Mouse (Mus musculus): ENCODE measurements at regions not wholly inside any gene's neighbourhood (a gene's known extent, or its start where the extent isn't known, plus 50 kb on each side); places are given as distances from the start of the nearest gene placed in this dataset.
A peak's percentile ranks its signal among the peaks of the same experiment; 100 is the strongest.

GRCm38 (mm10) chr13:84754821-84755725, 434.1 kb upstream of the Ccnh start:
- ATAC-seq = no peak
- Histone ChIP-seq H3K4me1 (replicated peaks; ENCODE audit: control insufficient read depth, insufficient read depth, low read length) (peaks cover 26% of the 10 kb centered on the region), H3K4me3 (replicated peaks; ENCODE audit: low read length) (no peak overlapping the region), H3K9ac (replicated peaks; ENCODE audit: low read depth, low read length) (peak overlapping the region; percentile 52), H3K4me2 (ENCODE audit: low read length) (peak overlapping the region; percentile 36), H3K9me3 (ENCODE audit: control insufficient read depth, low read length) (no peaks in the 10 kb centered on the region), H3K36me3 (ENCODE audit: control insufficient read depth, insufficient read depth) (no peaks in the 10 kb centered on the region), H3K27me3 (replicated peaks; ENCODE audit: control insufficient read depth, insufficient read depth, low read length) (no peaks in the 10 kb centered on the region), H3K27ac (ENCODE audit: low read length) (peak overlapping the region; percentile 93)
- 37% methylated on average over 8 of the region's 8 CpGs for WGBS

- Histone ChIP-seq H3K4me3 (replicated peaks; ENCODE audit: low read length) (0 out of 2 replicates have a peak overlapping the region, but pooled peaks have one; percentile 17), H3K9me3 (ENCODE audit: control insufficient read depth, low read length) (no peaks in the 10 kb centered on the region), H3K27ac (ENCODE audit: low read length) (peak overlapping the region; percentile 92), H3K9ac (replicated peaks; ENCODE audit: low read depth, low read length) (peak overlapping the region; percentile 61), H3K27me3 (replicated peaks; ENCODE audit: control insufficient read depth, insufficient read depth, low read length) (no peaks in the 10 kb centered on the region), H3K4me2 (ENCODE audit: low read length) (peak overlapping the region; percentile 44), H3K36me3 (ENCODE audit: control insufficient read depth, insufficient read depth) (no peaks in the 10 kb centered on the region), H3K4me1 (replicated peaks; ENCODE audit: control insufficient read depth, insufficient read depth, low read length) (peaks cover 28% of the 10 kb centered on the region)
- no peak for ATAC-seq
- 31% methylated on average over 6 of the region's 6 CpGs for WGBS
Measured at GRCm38 (mm10) chr13:84756796-84757335, 432.3 kb upstream of the Ccnh start.

- H3K4me3 ChIP-seq (replicated peaks; ENCODE audit: low read length) = no peak overlapping the region; the same call in 1 of the 2 replicates
- H3K4me2 ChIP-seq (ENCODE audit: low read length) = peak overlapping the region; percentile 50
- no peaks in the 10 kb centered on the region for H3K9me3 ChIP-seq (ENCODE audit: control insufficient read depth, low read length)
- ATAC-seq = peak; percentile 53
- peaks cover 26% of the 10 kb centered on the region for H3K4me1 ChIP-seq (replicated peaks; ENCODE audit: control insufficient read depth, insufficient read depth, low read length)
- 10% methylated on average over 10 of the region's 10 CpGs for WGBS
- H3K27ac ChIP-seq (ENCODE audit: low read length) = peak overlapping the region; percentile 97
- H3K36me3 ChIP-seq (ENCODE audit: control insufficient read depth, insufficient read depth) = no peaks in the 10 kb centered on the region
- peak overlapping the region; percentile 63 for H3K9ac ChIP-seq (replicated peaks; ENCODE audit: low read depth, low read length)
- H3K27me3 ChIP-seq (replicated peaks; ENCODE audit: control insufficient read depth, insufficient read depth, low read length) = no peaks in the 10 kb centered on the region
Measured at GRCm38 (mm10) chr13:84757896-84758567, 431.2 kb upstream of the Ccnh start.

GRCm38 (mm10) chr13:84758568-84758900, 430.7 kb upstream of the Ccnh start:
- H3K9me3 ChIP-seq (ENCODE audit: control insufficient read depth, low read length) = no peaks in the 10 kb centered on the region
- H3K27me3 ChIP-seq (replicated peaks; ENCODE audit: control insufficient read depth, insufficient read depth, low read length) = no peaks in the 10 kb centered on the region
- H3K27ac ChIP-seq (ENCODE audit: low read length) = peak overlapping the region; percentile 97
- H3K4me2 ChIP-seq (ENCODE audit: low read length) = peak overlapping the region; percentile 50
- 0% methylated on average over 6 of the region's 6 CpGs for WGBS
- ATAC-seq = peak; percentile 95
- H3K4me1 ChIP-seq (replicated peaks; ENCODE audit: control insufficient read depth, insufficient read depth, low read length) = peaks cover 26% of the 10 kb centered on the region
- H3K4me3 ChIP-seq (replicated peaks; ENCODE audit: low read length) = no peak overlapping the region; the same call in 1 of the 2 replicates
- H3K9ac ChIP-seq (replicated peaks; ENCODE audit: low read depth, low read length) = peak overlapping the region; percentile 63
- no peaks in the 10 kb centered on the region for H3K36me3 ChIP-seq (ENCODE audit: control insufficient read depth, insufficient read depth)

DNA sequence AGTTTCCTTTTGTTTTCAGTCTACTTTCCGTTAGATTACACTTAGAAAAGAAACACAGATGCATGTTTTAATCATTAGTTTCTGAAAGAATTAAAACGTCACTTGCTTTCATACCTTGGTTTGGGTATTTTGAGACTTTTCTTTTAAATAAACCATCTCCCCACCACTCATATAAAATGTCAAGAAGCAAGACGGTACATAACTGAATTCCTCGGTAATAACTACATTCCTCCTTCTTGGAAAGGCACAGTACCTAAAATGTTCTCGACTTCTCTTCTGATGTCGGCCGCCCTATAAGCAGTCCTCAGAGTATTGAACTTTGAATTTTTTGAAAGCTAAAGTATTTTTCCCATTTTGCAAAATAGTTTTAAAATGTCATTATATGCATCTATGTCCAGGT, 430.1 kb upstream of the Ccnh start:
- 35% methylated on average over 7 of the region's 7 CpGs for WGBS
- ATAC-seq = no peak
- H3K27ac ChIP-seq (ENCODE audit: low read length) = peak overlapping the region; percentile 72
- no peaks in the 10 kb centered on the region for H3K27me3 ChIP-seq (replicated peaks; ENCODE audit: control insufficient read depth, insufficient read depth, low read length)
- H3K4me1 ChIP-seq (replicated peaks; ENCODE audit: control insufficient read depth, insufficient read depth, low read length) = peaks cover 22% of the 10 kb centered on the region
- H3K9me3 ChIP-seq (ENCODE audit: control insufficient read depth, low read length) = no peaks in the 10 kb centered on the region
- H3K9ac ChIP-seq (replicated peaks; ENCODE audit: low read depth, low read length) = peak overlapping the region; percentile 42; the same call in 1 of the 2 replicates
- peak overlapping the region; percentile 30; the same call in 1 of the 2 replicates for H3K4me2 ChIP-seq (ENCODE audit: low read length)
- H3K36me3 ChIP-seq (ENCODE audit: control insufficient read depth, insufficient read depth) = no peaks in the 10 kb centered on the region
- H3K4me3 ChIP-seq (replicated peaks; ENCODE audit: low read length) = no peak overlapping the region

DNA sequence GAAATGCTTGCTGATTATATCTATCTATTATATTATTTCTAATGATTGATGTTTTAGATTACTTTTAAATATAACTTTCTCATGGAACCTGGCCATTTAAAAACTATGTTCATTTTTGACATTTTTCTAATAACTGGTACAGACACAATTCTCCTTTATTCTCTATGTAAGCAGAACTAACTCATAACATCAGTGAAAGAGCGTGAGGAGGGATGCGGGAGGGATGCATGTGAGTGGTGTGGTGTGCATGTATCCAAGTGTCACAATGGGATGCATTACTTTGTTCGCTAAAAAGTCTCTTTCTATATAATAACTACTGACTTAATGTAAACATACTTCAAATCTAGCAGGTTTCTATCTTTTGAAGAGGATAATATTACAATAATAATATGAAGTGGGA, 428.7 kb upstream of the Ccnh start:
- WGBS = 34% methylated on average over 3 of the region's 3 CpGs
- no peak for ATAC-seq
- H3K9ac ChIP-seq (replicated peaks; ENCODE audit: low read depth, low read length) = no peak overlapping the region
- H3K9me3 ChIP-seq (ENCODE audit: control insufficient read depth, low read length) = no peaks in the 10 kb centered on the region
- H3K27me3 ChIP-seq (replicated peaks; ENCODE audit: control insufficient read depth, insufficient read depth, low read length) = no peaks in the 10 kb centered on the region
- peak overlapping the region; percentile 78 for H3K27ac ChIP-seq (ENCODE audit: low read length)
- H3K4me2 ChIP-seq (ENCODE audit: low read length) = peak overlapping the region; percentile 25; the same call in 1 of the 2 replicates
- no peaks in the 10 kb centered on the region for H3K36me3 ChIP-seq (ENCODE audit: control insufficient read depth, insufficient read depth)
- no peak overlapping the region for H3K4me3 ChIP-seq (replicated peaks; ENCODE audit: low read length)
- H3K4me1 ChIP-seq (replicated peaks; ENCODE audit: control insufficient read depth, insufficient read depth, low read length) = peaks cover 11% of the 10 kb centered on the region

GRCm38 (mm10) chr13:84760978-84761377, 428.2 kb upstream of the Ccnh start:
- peak; percentile 30; the same call in 1 of the 2 replicates for ATAC-seq
- Histone ChIP-seq H3K9me3 (ENCODE audit: control insufficient read depth, low read length) (no peaks in the 10 kb centered on the region), H3K27me3 (replicated peaks; ENCODE audit: control insufficient read depth, insufficient read depth, low read length) (no peaks in the 10 kb centered on the region), H3K4me1 (replicated peaks; ENCODE audit: control insufficient read depth, insufficient read depth, low read length) (peaks cover 10% of the 10 kb centered on the region), H3K4me3 (replicated peaks; ENCODE audit: low read length) (no peak overlapping the region), H3K4me2 (ENCODE audit: low read length) (peak overlapping the region; percentile 33), H3K27ac (ENCODE audit: low read length) (peak overlapping the region; percentile 85), H3K9ac (replicated peaks; ENCODE audit: low read depth, low read length) (no peak overlapping the region), H3K36me3 (ENCODE audit: control insufficient read depth, insufficient read depth) (no peaks in the 10 kb centered on the region)
- 23% methylated on average over 8 of the region's 8 CpGs for WGBS

- WGBS = 28% methylated on average over 4 of the region's 4 CpGs
- no peak overlapping the region for H3K4me3 ChIP-seq (replicated peaks; ENCODE audit: low read length)
- H3K9ac ChIP-seq (replicated peaks; ENCODE audit: low read depth, low read length) = no peak overlapping the region
- H3K36me3 ChIP-seq (ENCODE audit: control insufficient read depth, insufficient read depth) = no peaks in the 10 kb centered on the region
- peak overlapping the region; percentile 22; the same call in 1 of the 2 replicates for H3K4me2 ChIP-seq (ENCODE audit: low read length)
- H3K9me3 ChIP-seq (ENCODE audit: control insufficient read depth, low read length) = no peaks in the 10 kb centered on the region
- no peak for ATAC-seq
- no peaks in the 10 kb centered on the region for H3K27me3 ChIP-seq (replicated peaks; ENCODE audit: control insufficient read depth, insufficient read depth, low read length)
- H3K27ac ChIP-seq (ENCODE audit: low read length) = peak overlapping the region; percentile 86
- peaks cover 10% of the 10 kb centered on the region for H3K4me1 ChIP-seq (replicated peaks; ENCODE audit: control insufficient read depth, insufficient read depth, low read length)
Measured at GRCm38 (mm10) chr13:84761821-84762220, 427.4 kb upstream of the Ccnh start.

DNA sequence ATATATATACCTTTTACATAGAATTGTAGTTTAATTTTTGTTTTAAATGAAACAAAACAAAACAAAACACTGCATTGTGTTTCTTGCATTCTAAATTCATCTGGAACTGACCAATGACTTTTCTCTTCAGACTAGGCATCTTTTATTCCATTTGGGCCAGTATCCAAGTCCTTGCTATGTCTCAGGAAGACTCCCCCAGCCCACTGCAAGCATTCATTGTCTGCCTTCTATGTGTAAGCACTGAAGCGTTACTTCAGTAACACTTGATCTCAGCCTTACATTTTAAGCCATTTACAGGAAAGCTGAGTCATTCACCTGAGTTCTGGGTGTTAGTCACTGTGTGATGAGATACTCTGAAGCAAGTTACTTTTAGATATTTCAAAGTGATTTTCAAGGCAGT, 425.3 kb upstream of the Ccnh start:
- Histone ChIP-seq H3K4me1 (replicated peaks; ENCODE audit: control insufficient read depth, insufficient read depth, low read length) (peaks cover 3% of the 10 kb centered on the region; the same call in 1 of the 2 replicates), H3K9me3 (ENCODE audit: control insufficient read depth, low read length) (no peaks in the 10 kb centered on the region), H3K4me3 (replicated peaks; ENCODE audit: low read length) (no peak overlapping the region), H3K27ac (ENCODE audit: low read length) (peak overlapping the region; percentile 61; the same call in 1 of the 2 replicates), H3K9ac (replicated peaks; ENCODE audit: low read depth, low read length) (no peak overlapping the region), H3K36me3 (ENCODE audit: control insufficient read depth, insufficient read depth) (no peaks in the 10 kb centered on the region), H3K4me2 (ENCODE audit: low read length) (no peak overlapping the region), H3K27me3 (replicated peaks; ENCODE audit: control insufficient read depth, insufficient read depth, low read length) (no peaks in the 10 kb centered on the region)
- WGBS = 38% methylated on average over 1 of the region's 1 CpGs
- ATAC-seq = no peak
